Mouse (Mus musculus): ENCODE results near the gene C2. TPM values are rescaled to one million over a fixed set of nuclear protein-coding genes. Genes with fewer than 3 reads are reported as not detected.
A peak's percentile ranks its signal among the peaks of the same experiment; 100 is the strongest.

The C2 gene
- polyA plus RNA-seq (2016; fragmentation: Nextera tagmentation; extraction: Ambion mirVana): 1.3 and 1.6 TPM in 2 replicates

DNA sequence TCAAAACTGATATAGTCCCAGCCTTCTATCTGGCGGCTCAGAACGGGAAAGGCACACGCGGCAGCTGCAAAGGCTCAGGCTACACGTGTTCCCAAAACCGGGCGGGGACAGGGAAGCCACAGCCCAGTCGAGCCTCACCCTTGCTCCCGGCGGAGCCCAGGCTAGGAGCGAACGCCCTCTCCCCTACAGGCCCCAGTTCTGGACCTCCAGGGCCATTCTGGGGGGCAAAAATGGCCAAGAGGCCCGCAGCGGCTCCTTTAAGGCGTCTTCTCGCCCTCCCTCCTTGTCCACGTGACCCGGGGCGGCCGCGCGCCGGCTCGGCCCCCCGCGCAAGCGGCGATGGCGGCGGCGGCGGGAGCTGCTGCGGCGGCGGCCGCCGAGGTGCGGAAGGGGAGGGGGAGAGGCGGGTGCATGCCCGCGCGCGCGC is at the start of gene C2, which contains the start of gene Ehmt2:
TSS of gene C2 (minus strand) at position 106 of the 427 bp plus-strand sequence.
TSS of gene Ehmt2 (plus strand) at position 310 of the 427 bp plus-strand sequence.
- H3K27me3 ChIP-seq: no peaks in the 10 kb centered on the region
- peak within 1 kb of the TSS; percentile 98 for H3K4me2 ChIP-seq
- peak within 1 kb of the TSS; percentile 99 for H3K9ac ChIP-seq
- H3K9me3 ChIP-seq: no peaks in the 10 kb centered on the region
- WGBS: under 1% methylated on average over 36 of the region's 44 CpGs
- peak within 1 kb of the TSS; percentile 100 for H3K4me3 ChIP-seq (replicated peaks)
- H3K36me3 ChIP-seq (replicated peaks): peaks cover 30% of the 10 kb centered on the region
- ATAC-seq (ENCODE audit: low FRiP score): peak; percentile 36
- H3K4me1 ChIP-seq: peaks cover 49% of the 10 kb centered on the region
- peak within 1 kb of the TSS; percentile 98 for H3K27ac ChIP-seq

DNA sequence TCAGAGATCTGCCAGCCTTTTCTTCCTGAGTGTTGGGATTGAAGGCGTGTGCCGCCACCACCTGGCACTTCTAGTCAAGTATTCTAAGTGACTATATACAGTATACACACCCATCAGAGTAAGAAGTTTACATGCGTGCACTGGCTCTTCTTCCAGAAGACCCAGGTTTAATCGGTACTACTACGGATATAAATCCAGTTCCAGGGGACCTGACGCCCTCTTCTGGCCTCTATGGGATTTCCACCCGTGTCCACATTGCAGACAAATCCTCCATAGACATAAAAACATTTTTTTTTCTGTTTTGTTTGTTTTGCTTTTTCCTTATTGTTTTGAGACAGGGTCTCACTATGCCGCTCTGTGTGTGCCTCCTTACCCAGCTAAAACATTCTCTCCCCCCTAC is 49.5 kb upstream of the C2 start:
- H3K9ac ChIP-seq: no peak overlapping the region
- H3K27me3 ChIP-seq: no peaks in the 10 kb centered on the region
- peaks cover 18% of the 10 kb centered on the region for H3K36me3 ChIP-seq (replicated peaks)
- 27% methylated on average over 8 of the region's 8 CpGs for WGBS
- no peak overlapping the region for H3K4me3 ChIP-seq (replicated peaks)
- ATAC-seq (ENCODE audit: low FRiP score): no peak
- no peaks in the 10 kb centered on the region for H3K9me3 ChIP-seq
- peaks cover 14% of the 10 kb centered on the region for H3K4me1 ChIP-seq
- no peak overlapping the region for H3K4me2 ChIP-seq
- H3K27ac ChIP-seq: no peak overlapping the region

DNA sequence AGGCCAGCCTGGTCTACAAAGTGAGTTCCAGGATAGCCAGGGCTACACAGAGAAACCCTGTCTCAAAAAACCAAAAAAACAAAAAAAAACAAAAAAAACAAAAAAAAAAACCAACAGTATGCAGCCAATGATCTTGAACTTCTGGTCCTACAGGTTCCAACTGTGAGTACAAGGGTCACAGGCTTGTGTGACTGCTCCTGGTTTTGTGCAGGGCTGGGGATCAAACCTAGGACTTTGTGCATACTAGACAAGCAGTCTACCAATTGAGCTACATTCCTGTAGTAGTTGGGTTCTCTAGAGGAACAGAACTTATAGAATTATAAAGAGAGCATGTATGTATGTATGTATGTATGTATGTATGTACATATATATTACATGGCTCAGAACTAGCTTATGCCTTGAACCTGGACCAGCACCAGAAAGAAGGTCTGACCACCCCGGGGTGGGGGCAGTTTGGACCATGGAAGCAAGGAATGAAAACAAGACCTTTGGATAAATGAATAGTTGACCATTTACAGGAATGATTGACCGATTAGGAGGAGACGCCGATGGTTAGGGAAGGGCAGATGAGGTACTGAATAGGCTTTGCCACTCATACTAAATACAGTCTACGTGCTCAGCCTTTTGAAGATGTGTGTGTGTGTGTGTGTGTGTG is 48.5 kb upstream of the C2 start:
- Histone ChIP-seq H3K9me3 (no peaks in the 10 kb centered on the region), H3K27ac (no peak overlapping the region), H3K36me3 (replicated peaks) (peaks cover 18% of the 10 kb centered on the region), H3K27me3 (no peaks in the 10 kb centered on the region), H3K4me1 (peaks cover 18% of the 10 kb centered on the region), H3K4me2 (no peak overlapping the region), H3K9ac (no peak overlapping the region), H3K4me3 (replicated peaks) (no peak overlapping the region)
- WGBS: 90% methylated on average over 5 of the region's 5 CpGs
- ATAC-seq (ENCODE audit: low FRiP score): no peak

DNA sequence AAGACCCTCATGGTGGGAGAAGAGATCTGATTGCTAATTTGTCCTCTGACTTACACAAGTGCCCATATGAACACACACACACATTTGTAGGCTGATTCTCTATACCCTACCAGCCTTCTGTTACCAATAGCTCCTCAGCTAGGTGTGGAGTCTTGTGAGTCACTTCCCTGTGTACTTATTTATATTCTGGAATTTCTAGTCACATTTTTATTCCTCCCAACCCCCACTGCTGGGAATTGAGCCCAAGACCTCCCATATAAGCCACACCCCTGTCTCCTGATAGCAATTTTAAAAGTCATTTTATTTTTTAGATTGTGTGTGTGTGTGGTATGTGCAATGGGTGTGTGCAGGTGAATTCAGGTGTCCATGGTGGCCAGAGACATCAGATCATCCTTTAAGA is 46.3 kb upstream of the C2 start:
- peaks cover 7% of the 10 kb centered on the region for H3K4me1 ChIP-seq
- no peaks in the 10 kb centered on the region for H3K9me3 ChIP-seq
- H3K4me2 ChIP-seq: no peak overlapping the region
- no peak overlapping the region for H3K9ac ChIP-seq
- no peak overlapping the region for H3K4me3 ChIP-seq (replicated peaks)
- H3K27ac ChIP-seq: no peak overlapping the region
- ATAC-seq (ENCODE audit: low FRiP score): no peak
- no peaks in the 10 kb centered on the region for H3K27me3 ChIP-seq
- H3K36me3 ChIP-seq (replicated peaks): peaks cover 1% of the 10 kb centered on the region

DNA sequence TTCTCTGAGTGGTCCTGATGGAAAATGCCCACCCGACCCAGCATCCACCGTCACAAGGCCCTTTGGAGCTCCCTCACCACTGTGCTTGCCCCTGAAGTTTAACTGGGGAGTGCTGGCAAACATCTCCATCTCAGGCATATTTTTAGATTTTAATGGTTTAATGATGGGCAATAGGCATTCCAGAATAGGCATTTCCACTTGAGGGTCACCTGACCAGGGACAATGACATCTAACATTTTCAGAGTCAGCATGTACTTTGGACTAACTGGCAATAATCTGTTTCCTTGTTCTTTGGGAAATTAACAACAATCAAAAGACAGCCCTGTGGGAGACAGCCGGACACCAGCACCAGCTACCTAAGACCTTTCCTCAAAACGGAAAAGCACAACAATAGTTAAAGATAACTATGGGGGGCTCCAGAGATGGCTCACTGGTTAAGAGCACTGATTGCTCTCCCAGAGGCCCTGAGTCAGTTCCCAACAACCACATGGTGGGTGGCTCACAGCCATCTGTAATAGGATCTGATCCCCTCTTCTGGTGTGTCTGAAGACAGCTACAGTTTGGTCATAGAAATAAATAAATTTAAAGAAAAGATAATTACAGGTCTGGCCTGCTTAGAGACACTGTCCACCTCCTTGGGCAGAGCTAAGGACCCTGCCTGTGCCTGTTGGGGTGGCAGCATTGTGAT is 45.2 kb upstream of the C2 start:
- no peak overlapping the region for H3K4me3 ChIP-seq (replicated peaks)
- no peak for ATAC-seq (ENCODE audit: low FRiP score)
- WGBS: 86% methylated on average over 4 of the region's 4 CpGs

DNA sequence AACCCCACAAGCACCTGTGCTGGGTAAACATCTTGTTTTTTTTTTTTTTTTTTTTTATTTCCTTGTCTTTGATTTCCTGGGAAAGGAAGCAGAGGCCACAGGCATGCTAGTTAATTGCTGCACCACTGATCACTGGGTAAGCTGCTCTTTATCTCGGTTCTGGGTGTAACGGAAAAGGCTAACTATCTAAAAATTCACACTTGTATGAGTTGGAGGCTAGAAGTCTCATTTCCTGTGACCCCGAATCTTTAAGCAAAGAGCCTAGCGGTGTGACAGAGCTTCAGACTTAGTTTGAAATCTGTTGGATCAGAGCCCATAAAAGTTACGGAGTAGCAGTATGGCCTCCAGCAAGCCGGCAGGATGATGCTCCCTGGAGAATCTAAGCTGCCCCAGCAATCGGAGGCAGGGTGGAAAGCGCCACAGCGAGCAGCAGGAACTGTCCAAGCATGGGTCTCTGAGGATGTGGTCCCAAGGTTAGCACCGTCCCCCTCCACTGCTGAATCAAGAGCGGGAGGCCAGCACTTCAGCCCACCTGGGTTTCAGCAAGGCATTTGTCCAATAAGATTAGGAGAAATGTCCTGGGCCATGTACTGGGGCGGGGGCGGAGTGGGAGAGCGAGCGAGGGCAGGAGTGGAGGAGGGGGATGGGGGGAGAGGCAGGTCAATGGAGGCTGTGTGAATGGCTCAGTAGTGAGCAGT is 43.4 kb upstream of the C2 start:
- Histone ChIP-seq H3K27ac (0 out of 2 replicates have a peak overlapping the region, but pooled peaks have one; percentile 44), H3K4me1 (peaks cover 7% of the 10 kb centered on the region), H3K9ac (peak overlapping the region; percentile 30), H3K9me3 (no peaks in the 10 kb centered on the region), H3K4me3 (replicated peaks) (peak overlapping the region; percentile 27), H3K4me2 (peak overlapping the region; percentile 45), H3K27me3 (no peaks in the 10 kb centered on the region), H3K36me3 (replicated peaks) (no peaks in the 10 kb centered on the region; the same call in 1 of the 2 replicates)
- WGBS: 8% methylated on average over 15 of the region's 15 CpGs
- no peak for ATAC-seq (ENCODE audit: low FRiP score)

More for the DNA sequence above, 45.2 kb upstream of the C2 start:
- peaks cover 7% of the 10 kb centered on the region for H3K4me1 ChIP-seq
- H3K9ac ChIP-seq: no peak overlapping the region
- no peaks in the 10 kb centered on the region for H3K9me3 ChIP-seq
- H3K36me3 ChIP-seq (replicated peaks): no peaks in the 10 kb centered on the region
- no peaks in the 10 kb centered on the region for H3K27me3 ChIP-seq
- H3K27ac ChIP-seq: no peak overlapping the region
- no peak overlapping the region for H3K4me2 ChIP-seq

DNA sequence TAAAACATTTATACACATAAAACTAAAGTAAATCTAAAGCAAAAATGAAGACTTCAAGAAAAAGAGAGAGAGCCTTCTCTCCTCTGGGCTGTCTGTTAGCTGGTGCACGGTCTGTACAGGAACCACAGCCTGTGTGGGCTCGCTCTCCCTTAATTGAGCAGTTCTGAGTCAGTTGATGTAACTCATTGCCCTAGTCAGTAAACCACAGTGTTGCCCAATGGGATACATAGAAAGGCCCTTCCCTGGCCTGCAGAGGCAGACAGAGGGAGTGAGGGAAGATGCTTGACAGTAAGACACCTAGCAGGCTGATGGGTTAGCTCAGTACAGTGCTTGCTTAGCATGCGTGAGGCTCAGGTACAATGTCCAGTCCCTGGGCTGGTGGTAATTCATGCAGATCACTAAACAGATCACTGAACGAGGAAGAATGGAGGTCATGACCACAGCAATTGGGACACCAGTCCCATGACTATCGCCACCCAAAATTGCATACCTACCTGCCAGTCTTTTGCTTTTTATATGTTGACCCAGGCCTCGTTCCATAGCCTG is 40.0 kb upstream of the C2 start:
- no peak overlapping the region for H3K4me2 ChIP-seq
- H3K27me3 ChIP-seq: no peaks in the 10 kb centered on the region
- H3K4me1 ChIP-seq: peaks cover 7% of the 10 kb centered on the region
- H3K4me3 ChIP-seq (replicated peaks): no peak overlapping the region
- WGBS: 91% methylated on average over 6 of the region's 6 CpGs
- H3K9ac ChIP-seq: no peak overlapping the region
- H3K27ac ChIP-seq: no peak overlapping the region
- peaks cover 11% of the 10 kb centered on the region for H3K36me3 ChIP-seq (replicated peaks)
- ATAC-seq (ENCODE audit: low FRiP score): no peak
- no peaks in the 10 kb centered on the region for H3K9me3 ChIP-seq

DNA sequence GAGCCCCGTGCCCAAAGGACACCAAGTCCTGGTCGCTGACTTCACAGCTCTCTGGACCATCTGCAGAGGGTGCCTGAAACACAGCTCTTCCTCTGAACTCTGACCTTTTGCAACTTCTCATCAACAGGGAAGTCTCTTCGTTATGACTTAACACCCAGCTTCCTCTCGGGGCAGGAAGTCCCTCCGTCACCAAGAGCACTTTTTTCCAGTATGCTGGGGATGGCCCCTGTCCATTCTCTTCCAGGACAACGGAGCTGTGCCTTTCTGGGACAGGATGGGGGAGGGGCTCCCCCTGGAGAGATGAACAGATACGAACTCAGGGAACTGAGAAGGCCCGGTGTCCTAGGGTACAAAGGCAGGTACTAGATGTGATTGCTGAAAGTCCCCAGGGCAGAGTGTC is 36.8 kb upstream of the C2 start:
- 60% methylated on average over 8 of the region's 8 CpGs for whole genome bisulfite sequencing
- no peaks in the 10 kb centered on the region for H3K9me3 ChIP-seq
- peaks cover 11% of the 10 kb centered on the region for H3K36me3 ChIP-seq (replicated peaks)
- no peaks in the 10 kb centered on the region for H3K27me3 ChIP-seq
- H3K4me2 ChIP-seq: no peak overlapping the region
- H3K4me1 ChIP-seq: peaks cover 11% of the 10 kb centered on the region
- no peak overlapping the region for H3K4me3 ChIP-seq (replicated peaks)
- no peak overlapping the region for H3K9ac ChIP-seq
- no peak overlapping the region for H3K27ac ChIP-seq
- no peak for ATAC-seq (ENCODE audit: low FRiP score)

DNA sequence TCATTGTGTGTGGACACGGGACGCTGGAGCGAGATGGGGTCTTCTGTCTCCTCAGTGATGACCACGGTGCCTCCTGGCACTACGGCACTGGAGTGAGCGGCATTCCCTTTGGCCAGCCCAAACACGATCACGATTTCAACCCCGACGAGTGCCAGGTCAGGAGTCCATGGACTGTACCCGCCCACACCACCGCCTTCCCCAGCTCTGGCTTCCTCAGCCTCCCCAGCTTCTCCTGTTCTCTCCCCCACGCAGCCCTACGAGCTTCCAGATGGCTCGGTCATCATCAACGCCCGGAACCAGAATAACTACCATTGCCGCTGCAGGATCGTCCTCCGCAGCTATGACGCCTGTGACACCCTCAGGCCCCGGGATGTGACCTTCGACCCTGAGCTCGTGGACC is 36.0 kb upstream of the C2 start:
- WGBS: 71% methylated on average over 24 of the region's 24 CpGs
- no peaks in the 10 kb centered on the region for H3K27me3 ChIP-seq
- no peak overlapping the region for H3K4me2 ChIP-seq
- no peak overlapping the region for H3K9ac ChIP-seq
- H3K27ac ChIP-seq: no peak overlapping the region
- peaks cover 11% of the 10 kb centered on the region for H3K36me3 ChIP-seq (replicated peaks)
- no peak overlapping the region for H3K4me3 ChIP-seq (replicated peaks)
- H3K9me3 ChIP-seq: no peaks in the 10 kb centered on the region
- H3K4me1 ChIP-seq: peaks cover 11% of the 10 kb centered on the region
- ATAC-seq (ENCODE audit: low FRiP score): no peak

DNA sequence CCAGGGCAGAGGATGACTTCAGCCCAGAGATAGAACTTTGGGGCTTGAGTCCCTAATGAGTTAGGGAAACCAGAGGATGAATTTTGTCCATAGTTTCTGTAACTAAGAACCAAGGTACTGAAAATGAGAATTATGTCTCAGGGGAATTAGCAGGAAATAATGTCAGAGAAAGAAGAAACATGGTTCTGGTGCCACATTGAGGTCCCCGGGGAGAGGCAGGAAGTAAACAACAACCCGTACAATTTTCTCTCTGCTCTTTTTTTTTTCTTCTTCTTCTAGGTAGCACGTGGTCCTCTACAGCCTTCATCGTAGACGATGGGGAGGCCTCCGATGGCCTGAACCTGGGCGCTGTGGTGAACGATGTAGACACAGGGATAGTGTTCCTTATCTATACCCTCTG is 34.2 kb upstream of the C2 start:
- Histone ChIP-seq H3K9ac (peak overlapping the region; percentile 90; the same call in 1 of the 2 replicates), H3K4me2 (peak overlapping the region; percentile 97), H3K4me1 (peaks cover 11% of the 10 kb centered on the region), H3K27ac (no peak overlapping the region), H3K36me3 (replicated peaks) (peaks cover 11% of the 10 kb centered on the region), H3K4me3 (replicated peaks) (peak overlapping the region; percentile 75), H3K27me3 (no peaks in the 10 kb centered on the region), H3K9me3 (no peaks in the 10 kb centered on the region)
- ATAC-seq (ENCODE audit: low FRiP score): no peak
- WGBS: 92% methylated on average over 8 of the region's 8 CpGs

DNA sequence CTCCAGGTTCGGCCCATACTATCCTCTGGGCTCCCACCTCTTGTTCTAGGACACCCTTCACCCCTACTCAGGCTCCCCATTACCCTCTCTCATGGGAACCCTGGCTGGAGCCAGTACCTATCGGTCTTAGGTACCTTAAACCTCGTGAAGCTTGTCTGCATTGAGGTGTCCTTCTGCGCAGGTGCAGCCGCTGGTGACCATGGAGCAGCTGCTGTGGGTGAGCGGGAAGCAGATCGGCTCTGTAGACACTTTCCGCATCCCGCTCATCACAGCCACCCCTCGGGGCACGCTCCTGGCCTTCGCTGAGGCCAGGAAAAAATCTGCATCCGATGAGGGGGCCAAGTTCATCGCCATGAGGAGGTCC is 33.7 kb upstream of the C2 start:
- no peak; the same call in 1 of the 2 replicates for ATAC-seq (ENCODE audit: low FRiP score)
- H3K4me2 ChIP-seq: peak overlapping the region; percentile 97
- peaks cover 11% of the 10 kb centered on the region for H3K36me3 ChIP-seq (replicated peaks)
- H3K4me3 ChIP-seq (replicated peaks): peak overlapping the region; percentile 75
- peak overlapping the region; percentile 90 for H3K9ac ChIP-seq
- WGBS: 14% methylated on average over 14 of the region's 14 CpGs
- 0 out of 2 replicates have a peak overlapping the region, but pooled peaks have one; percentile 9 for H3K27ac ChIP-seq
- H3K27me3 ChIP-seq: no peaks in the 10 kb centered on the region
- H3K9me3 ChIP-seq: no peaks in the 10 kb centered on the region
- H3K4me1 ChIP-seq: peaks cover 11% of the 10 kb centered on the region

DNA sequence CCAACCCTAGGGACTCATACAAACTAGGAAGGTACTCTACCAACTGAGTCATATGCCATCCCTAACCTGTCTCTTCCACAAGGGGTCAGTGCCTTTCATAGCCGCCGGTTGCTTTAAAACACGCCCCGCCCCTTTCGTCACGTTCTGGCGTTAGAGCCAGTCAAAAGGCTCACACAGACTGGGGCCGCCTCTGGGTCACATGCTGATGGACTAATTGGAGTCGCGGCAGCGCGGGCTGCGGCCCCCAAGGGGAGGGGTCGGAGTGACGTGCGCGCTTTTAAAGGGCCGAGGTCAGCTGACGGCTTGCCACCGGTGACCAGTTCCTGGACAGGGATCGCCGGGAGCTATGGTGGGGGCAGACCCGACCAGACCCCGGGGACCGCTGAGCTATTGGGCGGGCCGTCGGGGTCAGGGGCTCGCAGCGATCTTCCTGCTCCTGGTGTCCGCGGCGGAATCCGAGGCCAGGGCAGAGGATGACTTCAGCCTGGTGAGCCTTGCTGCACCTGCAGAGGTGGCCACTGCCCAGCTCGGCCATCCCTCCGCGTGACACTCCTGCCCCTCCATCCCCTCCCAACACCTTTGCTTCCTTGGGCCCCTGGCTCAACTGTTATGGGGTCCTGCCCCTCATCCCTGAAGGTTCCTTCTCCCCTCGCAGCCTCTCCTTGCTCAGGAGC is 33.1 kb upstream of the C2 start, which contains the start of gene Neu1:
TSS of gene Neu1 (plus strand) at position 193 of the 674 bp plus-strand sequence.
- Histone ChIP-seq H3K4me3 (replicated peaks) (peak within 1 kb of the TSS; percentile 75), H3K4me2 (peak within 1 kb of the TSS; percentile 97), H3K4me1 (peaks cover 11% of the 10 kb centered on the region), H3K9me3 (no peaks in the 10 kb centered on the region), H3K9ac (peak within 1 kb of the TSS; percentile 90), H3K27ac (peak within 1 kb of the TSS; percentile 9; the same call in 1 of the 2 replicates), H3K27me3 (no peaks in the 10 kb centered on the region), H3K36me3 (replicated peaks) (peaks cover 11% of the 10 kb centered on the region)
- WGBS: under 1% methylated on average over 38 of the region's 38 CpGs
- peak; percentile 97 for ATAC-seq (ENCODE audit: low FRiP score)

All from forebrain, embryonic 12.5 days (tissue).